ENCODE assay signal across 15 mouse cellular contexts in genomic region chr16:35749385-35749784, GRCm38 (mm10).
"Had no signal": no experiment of that assay in that cellular context is flagged by ENCODE, and none has a peak within 500 bp of the region (broad histone marks: within the 10 kb centered on the region; RNA-seq: fewer than 3 reads in every experiment).

No protein-coding gene starts in this region.

- H3K4me3 ChIP-seq: megakaryocyte, embryonic 14.5 days; midbrain, embryonic 12.5 days; neural tube, embryonic 12.5 days; stomach, embryonic 15.5 days had no signal

- H3K36me3 ChIP-seq: midbrain, embryonic 12.5 days; neural tube, embryonic 12.5 days; stomach, embryonic 15.5 days had no signal

- DNase-seq: lung, adult 18-20 months; lung, embryonic 14.5 days; lung, postnatal 10 days; lung, postnatal 4 days; midbrain, embryonic 14.5 days; right cerebral cortex, postnatal 14 days; thymus, adult 2 months; thymus, postnatal 25 days; thymus, postnatal 4 days had no signal

- H3K4me1 ChIP-seq: megakaryocyte, embryonic 14.5 days; midbrain, embryonic 12.5 days; neural tube, embryonic 12.5 days; stomach, embryonic 15.5 days had no signal

- H3K9ac ChIP-seq: lung, embryonic 14.5 days; midbrain, embryonic 12.5 days; neural tube, embryonic 12.5 days; stomach, embryonic 15.5 days had no signal

- H3K4me2 ChIP-seq: lung, embryonic 14.5 days; midbrain, embryonic 12.5 days; neural tube, embryonic 12.5 days; stomach, embryonic 15.5 days had no signal

- H3K27me3 ChIP-seq: megakaryocyte, embryonic 14.5 days; midbrain, embryonic 12.5 days; neural tube, embryonic 12.5 days; stomach, embryonic 15.5 days had no signal

- H3K27ac ChIP-seq: midbrain, embryonic 12.5 days; neural tube, embryonic 12.5 days; stomach, embryonic 15.5 days; stomach, postnatal 0 days had no signal

- H3K9me3 ChIP-seq: megakaryocyte, embryonic 14.5 days; midbrain, embryonic 12.5 days; neural tube, embryonic 12.5 days; stomach, embryonic 15.5 days had no signal

- ATAC-seq: midbrain, embryonic 16.5 days had no signal
